Mouse (Mus musculus) heart, postnatal 0 days (tissue): ENCODE measurements at regions not wholly inside any gene's neighbourhood (a gene's known extent, or its start where the extent isn't known, plus 50 kb on each side); places are given as distances from the start of the nearest gene placed in this dataset.

ENCODE experiments used
- CTCF ChIP-seq: IDR thresholded peaks from 2 replicates; pipeline ENCODE4 v1.5.1; 2016; ENCODE audit warnings: antibody characterized with exemption, control low read depth, low read depth
- EP300 ChIP-seq: IDR thresholded peaks from 2 replicates; pipeline ENCODE4 v1.6.1; 2016; ENCODE audit warnings: antibody characterized with exemption, low read depth

GRCm38 (mm10) chr1:23231522-23231921, 129.5 kb upstream of the 4933415F23Rik start:
- no peak for TF ChIP-seq CTCF
- TF ChIP-seq EP300 = no peak
